Mouse (Mus musculus): ENCODE results near the gene Edf1. TPM values are rescaled to one million over a fixed set of nuclear protein-coding genes. Genes with fewer than 3 reads are reported as not detected.

Edf1 gene
- total and polyA plus RNA-seq, 3 experiments: 188 to 215 (median 202) TPM

DNA sequence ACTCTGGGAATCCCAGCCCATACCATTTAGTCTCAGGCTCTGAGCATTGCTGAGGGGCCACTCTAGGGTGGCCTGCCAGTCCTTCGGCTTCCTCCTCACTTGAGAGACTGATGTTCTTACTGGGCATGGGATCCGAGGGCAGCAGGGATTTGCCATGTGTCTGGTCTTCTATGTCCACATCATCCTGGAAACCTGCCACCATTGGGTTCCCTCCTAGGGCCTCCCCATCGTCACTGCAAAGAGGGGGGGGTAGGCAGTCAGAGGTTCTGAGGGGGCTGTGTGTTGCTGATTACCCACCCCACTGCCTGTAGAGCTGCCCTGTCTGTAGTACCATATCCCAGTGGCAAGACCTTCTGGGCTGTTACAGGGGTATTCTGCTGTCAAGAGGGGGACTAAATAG is 28.0 kb downstream of the Edf1 start:
- H3K9me3 ChIP-seq (replicated peaks; ENCODE audit: low read length): no peaks in the 10 kb centered on the region
- in situ Hi-C loops (cut with MboI; ENCODE audit: low pct_ligation_motif_present, low pct_unique_long_range_greater_than_20kb, low sequenced_read_pairs) (no loop called here), dilution Hi-C loops (cut with MboI; ENCODE audit: extremely low pct_ligation_motif_present, extremely low pct_unique_long_range_greater_than_20kb, low sequenced_read_pairs) (no loop called here)
- H3K27ac ChIP-seq (ENCODE audit: insufficient read depth, low read depth): no peak overlapping the region
- DNase-seq (ENCODE audit: extremely low read depth): no peak
- H3K36me3 ChIP-seq (replicated peaks in 1 of 2; ENCODE audit: control insufficient read depth in 1 of 2, insufficient read depth in 1 of 2, low read length in 1 of 2): peaks cover 61 to 84% of the 10 kb centered on the region in 2 experiments
- no peaks in the 10 kb centered on the region for H3K27me3 ChIP-seq (replicated peaks)
- H3K4me3 ChIP-seq (replicated peaks in 1 of 3; ENCODE audit: low read depth in 2 of 3, low read length in 2 of 3, poor library complexity in 1 of 3): no peak overlapping the region
- peaks cover 3 to 19% of the 10 kb centered on the region in 2 experiments; a peak in 3 of 4 replicates for H3K4me1 ChIP-seq (ENCODE audit: control insufficient read depth in 1 of 2, insufficient read depth in 2 of 2)
- no peak overlapping the region for H3K9ac ChIP-seq (ENCODE audit: insufficient read depth, low read depth)
- H3K79me2 ChIP-seq (replicated peaks; ENCODE audit: control insufficient read depth, extremely low read depth, insufficient read depth, poor library complexity, severe bottlenecking): no peaks in the 10 kb centered on the region
- no peak overlapping the region for H3K4me2 ChIP-seq (ENCODE audit: insufficient read depth, low read depth, poor library complexity, severe bottlenecking)
- no peak for TF ChIP-seq BHLHE40 (IDR thresholded peaks at IDR 0.05; ENCODE audit: low read depth, low read length)
- no peak for TF ChIP-seq MYC (IDR thresholded peaks at IDR 0.05; ENCODE audit: low read depth, low read length)
- no peak for TF ChIP-seq CTCF (conservative IDR thresholded peaks at IDR 0.05 in 1 of 2, IDR thresholded peaks at IDR 0.05 in 1 of 2; ENCODE audit: low read depth in 2 of 2, low read length in 2 of 2)
- TF ChIP-seq MAX (IDR thresholded peaks at IDR 0.05; ENCODE audit: low read length): no peak
- TF ChIP-seq ZKSCAN1 (IDR thresholded peaks at IDR 0.05; ENCODE audit: borderline replicate concordance, low read depth, low read length): no peak
- TF ChIP-seq MEF2A (IDR thresholded peaks at IDR 0.05; ENCODE audit: borderline replicate concordance, low read depth, low read length): no peak
- no peak for TF ChIP-seq CHD1 (IDR thresholded peaks at IDR 0.05; ENCODE audit: low read depth, low read length)

GRCm38 (mm10) chr2:25587290-25587689 is 29.6 kb downstream of the Edf1 start:
- Histone ChIP-seq H3K79me2 (replicated peaks; ENCODE audit: control insufficient read depth, extremely low read depth, insufficient read depth, poor library complexity, severe bottlenecking) (no peaks in the 10 kb centered on the region), H3K36me3 (replicated peaks in 1 of 2; ENCODE audit: control insufficient read depth in 1 of 2, insufficient read depth in 1 of 2, low read length in 1 of 2) (peaks cover 75 to 98% of the 10 kb centered on the region in 2 experiments), H3K27me3 (replicated peaks) (no peaks in the 10 kb centered on the region), H3K27ac (ENCODE audit: insufficient read depth, low read depth) (no peak overlapping the region), H3K4me3 (replicated peaks in 1 of 3; ENCODE audit: low read depth in 2 of 3, low read length in 2 of 3, poor library complexity in 1 of 3) (no peak overlapping the region), H3K4me1 (ENCODE audit: control insufficient read depth in 1 of 2, insufficient read depth in 2 of 2) (peaks cover 0 to 4% of the 10 kb centered on the region in 2 experiments; a peak in 1 of 4 replicates), H3K4me2 (ENCODE audit: insufficient read depth, low read depth, poor library complexity, severe bottlenecking) (no peak overlapping the region), H3K9me3 (replicated peaks; ENCODE audit: low read length) (no peaks in the 10 kb centered on the region), H3K9ac (ENCODE audit: insufficient read depth, low read depth) (no peak overlapping the region)
- no peak for TF ChIP-seq ETS1 (conservative IDR thresholded peaks at IDR 0.05; ENCODE audit: low read depth, low read length)
- no peak for TF ChIP-seq RAD21 (IDR thresholded peaks at IDR 0.05; ENCODE audit: low read depth, low read length)
- no peak for DNase-seq (ENCODE audit: extremely low read depth)
- dilution Hi-C loops (cut with MboI; ENCODE audit: extremely low pct_ligation_motif_present, extremely low pct_unique_long_range_greater_than_20kb, low sequenced_read_pairs) (no loop called here), in situ Hi-C loops (cut with MboI; ENCODE audit: low pct_ligation_motif_present, low pct_unique_long_range_greater_than_20kb, low sequenced_read_pairs) (no loop called here)

- Histone ChIP-seq H3K27me3 (replicated peaks) (no peaks in the 10 kb centered on the region), H3K4me1 (ENCODE audit: control insufficient read depth in 1 of 2, insufficient read depth in 2 of 2) (no peaks in the 10 kb centered on the region), H3K9me3 (replicated peaks; ENCODE audit: low read length) (no peaks in the 10 kb centered on the region), H3K9ac (ENCODE audit: insufficient read depth, low read depth) (no peak overlapping the region), H3K27ac (ENCODE audit: insufficient read depth, low read depth) (no peak overlapping the region), H3K79me2 (replicated peaks; ENCODE audit: control insufficient read depth, extremely low read depth, insufficient read depth, poor library complexity, severe bottlenecking) (no peaks in the 10 kb centered on the region), H3K4me2 (ENCODE audit: insufficient read depth, low read depth, poor library complexity, severe bottlenecking) (no peak overlapping the region), H3K36me3 (replicated peaks in 1 of 2; ENCODE audit: control insufficient read depth in 1 of 2, insufficient read depth in 1 of 2, low read length in 1 of 2) (peaks cover 78 to 98% of the 10 kb centered on the region in 2 experiments), H3K4me3 (replicated peaks in 1 of 3; ENCODE audit: low read depth in 2 of 3, low read length in 2 of 3, poor library complexity in 1 of 3) (no peak overlapping the region)
- TF ChIP-seq RAD21 (IDR thresholded peaks at IDR 0.05; ENCODE audit: low read depth, low read length): no peak
- TF ChIP-seq JUND (conservative IDR thresholded peaks at IDR 0.05; ENCODE audit: low read depth, low read length): no peak
- TF ChIP-seq ELF1 (IDR thresholded peaks at IDR 0.05; ENCODE audit: low read depth, low read length): no peak
- TF ChIP-seq PAX5 (IDR thresholded peaks at IDR 0.05; ENCODE audit: low read length): no peak
- TF ChIP-seq TCF12 (IDR thresholded peaks at IDR 0.05; ENCODE audit: low read depth, low read length): no peak
- no peak for TF ChIP-seq USF1 (IDR thresholded peaks at IDR 0.05; ENCODE audit: low read depth, low read length)
- TF ChIP-seq NELFE (IDR thresholded peaks at IDR 0.05; ENCODE audit: low read depth, low read length): no peak
- TF ChIP-seq CHD1 (IDR thresholded peaks at IDR 0.05; ENCODE audit: low read depth, low read length): no peak
- TF ChIP-seq KAT2A (IDR thresholded peaks at IDR 0.05; ENCODE audit: insufficient replicate concordance, low read length): no peak
- no peak for TF ChIP-seq NRF1 (IDR thresholded peaks at IDR 0.05; ENCODE audit: low read depth, low read length)
- no peak for TF ChIP-seq JUN (IDR thresholded peaks at IDR 0.05; ENCODE audit: insufficient read depth, low read depth, low read length)
- no peak for TF ChIP-seq TBP (conservative IDR thresholded peaks at IDR 0.05; ENCODE audit: low read depth, low read length)
- no peak for TF ChIP-seq MAFK (IDR thresholded peaks at IDR 0.05; ENCODE audit: insufficient replicate concordance, low read length)
- no peak for DNase-seq (ENCODE audit: extremely low read depth)
- dilution Hi-C loops (cut with MboI; ENCODE audit: extremely low pct_ligation_motif_present, extremely low pct_unique_long_range_greater_than_20kb, low sequenced_read_pairs) (no loop called here), in situ Hi-C loops (cut with MboI; ENCODE audit: low pct_ligation_motif_present, low pct_unique_long_range_greater_than_20kb, low sequenced_read_pairs) (no loop called here)
Measured at GRCm38 (mm10) chr2:25588227-25588907, 30.7 kb downstream of the Edf1 start.
